Mouse (Mus musculus) lung, adult 2 months (tissue): ENCODE data around the gene Babam2.

Source experiments
- CTCF ChIP-seq: fragments of 200-500 bp; IDR thresholded peaks from 2 replicates; pipeline ENCODE4 v1.5.1; 2011; ENCODE audit warnings: mild to moderate bottlenecking, low read length, control low read depth; ENCODE audit not compliant: insufficient read depth
- POLR2A ChIP-seq: fragments of 200-500 bp; IDR thresholded peaks from 2 replicates; pipeline ENCODE4 v1.6.1; 2011; ENCODE audit warnings: low read depth, mild to moderate bottlenecking, control low read depth, low read length, borderline replicate concordance; ENCODE audit errors: extremely low read depth

- no peak for TF ChIP-seq POLR2A
- no peak for TF ChIP-seq CTCF
Measured at GRCm38 (mm10) chr5:31905808-31906207, 208.3 kb downstream of the Babam2 start.
